Mouse (Mus musculus) heart, postnatal 10 days (tissue): Measurements from ENCODE around the gene Fbxl20. TPM values are rescaled to one million over a fixed set of nuclear protein-coding genes. Genes with fewer than 3 reads are reported as not detected.
"Not testable (repeated sequence)": the region's sequence is repeated elsewhere in the genome, so short reads cannot be mapped to it uniquely, and the experiment has no call there.

Experiments
- DNase-seq, 2 experiments: peaks; one replicate each; pipeline ENCODE4 v3.0.0; 2021
- intact Hi-C: fragments of 180-260 bp; cut with DNase I; formaldehyde crosslinking; loops from one replicate; pipeline ENCODE4 v1.15.1; 2025
- total RNA-seq, 2 experiments: library from RNA; stranded (reverse); gene quantifications; 2 replicates each; pipeline ENCODE4 v1.2.3; 2021

The Fbxl20 gene
- 10 to 100 TPM; 21.0 to 27.6 TPM for total RNA-seq

DNA sequence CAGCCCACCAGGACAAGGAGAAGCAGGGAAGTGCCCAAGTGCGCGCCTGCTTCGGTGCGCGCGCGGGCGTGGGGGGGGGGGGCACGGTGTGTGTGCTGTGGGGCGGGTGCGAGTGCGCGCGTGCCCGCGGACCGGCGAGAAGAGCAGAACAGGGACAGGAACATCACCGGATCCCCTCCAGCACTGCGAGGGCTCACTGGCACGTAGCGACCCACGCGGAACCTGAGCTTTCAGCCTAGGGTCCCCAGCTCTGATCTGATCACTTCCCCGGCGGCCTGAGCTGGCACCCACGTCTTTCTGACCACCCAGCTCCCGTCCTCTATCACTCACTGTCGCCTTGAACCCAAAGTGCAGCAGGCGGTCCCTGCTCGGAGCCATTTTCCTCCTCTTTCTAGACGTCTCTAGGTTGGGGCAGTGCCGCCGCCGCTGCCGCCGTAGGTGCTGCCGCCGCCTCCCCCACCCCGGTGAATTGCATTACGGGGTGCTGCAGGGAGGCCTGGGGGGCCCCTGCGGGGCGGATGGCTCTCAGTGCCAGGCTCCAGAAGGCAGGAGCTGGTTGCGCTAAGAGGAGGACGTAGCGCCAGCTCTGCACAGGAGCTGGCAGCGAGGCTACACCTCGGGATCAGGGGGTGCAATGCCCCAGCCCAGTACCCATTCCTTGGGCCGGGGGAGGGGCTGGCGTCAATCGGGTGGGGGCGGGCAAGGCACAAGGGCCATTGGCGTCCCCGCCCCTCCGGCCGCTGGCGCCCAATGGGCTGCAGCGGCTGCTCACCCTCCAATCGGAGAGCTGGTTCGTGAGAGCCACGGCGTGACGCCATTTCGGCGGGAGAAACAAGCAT, at the start of gene Fbxl20:
Fbxl20 (minus strand) TSS at position 618 of the 839 bp plus-strand sequence.
- DNase-seq: peak; percentile 93 to 95
- intact Hi-C loops: loop anchor here (2.0 kb wide), 2 partner anchors 35 to 121 kb away; no protein-coding TSS in a partner anchor

DNA sequence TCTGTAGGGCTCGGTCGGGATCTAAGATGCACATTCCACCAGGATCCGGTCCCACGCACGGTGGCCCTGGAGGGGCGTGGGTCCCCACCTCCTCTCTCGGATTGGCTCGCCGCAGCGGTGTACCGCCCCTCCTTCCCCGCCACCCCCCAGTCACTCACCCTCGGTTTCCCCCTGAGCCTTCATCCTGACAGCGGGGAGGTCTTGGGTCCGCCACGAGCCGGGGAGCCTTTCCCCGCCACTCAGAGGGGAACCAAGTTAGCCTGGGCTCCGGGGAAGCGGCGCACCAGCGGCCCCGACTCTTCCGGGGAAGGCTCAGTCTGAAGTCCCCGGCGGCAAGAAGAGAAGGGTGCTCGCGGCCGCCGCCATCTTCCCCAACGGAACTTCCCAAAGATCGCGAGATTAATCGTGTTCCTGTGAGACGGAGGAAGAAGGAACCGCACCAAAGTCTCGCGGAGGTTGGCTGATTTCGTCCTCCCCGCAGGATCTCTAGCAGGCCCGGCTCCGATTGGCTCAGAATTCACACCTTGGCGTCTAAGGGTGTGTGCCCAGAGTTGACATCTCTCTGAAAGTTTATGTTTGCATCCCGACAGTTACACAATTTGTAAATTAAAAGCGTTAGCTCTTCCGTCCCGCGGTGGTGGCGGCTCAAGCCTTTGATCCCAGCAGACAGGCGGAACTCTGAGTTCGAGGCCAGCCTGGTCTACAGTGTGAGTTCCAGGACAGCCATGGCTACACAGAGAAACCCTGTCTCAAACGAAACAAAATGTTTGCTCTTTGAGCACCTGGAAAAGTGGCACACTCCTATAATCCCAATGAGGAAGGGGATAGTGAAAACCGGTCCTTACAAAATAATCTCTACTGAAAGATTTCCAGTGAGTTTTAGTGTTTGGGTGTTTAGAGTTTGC, 43.0 kb upstream of the Fbxl20 start, which contains the start of gene Med1:
Med1 (minus strand) TSS at position 393 of the 905 bp plus-strand sequence.
- DNase-seq: peak; percentile 95 to 96
- intact Hi-C loops: no loop called here

DNA sequence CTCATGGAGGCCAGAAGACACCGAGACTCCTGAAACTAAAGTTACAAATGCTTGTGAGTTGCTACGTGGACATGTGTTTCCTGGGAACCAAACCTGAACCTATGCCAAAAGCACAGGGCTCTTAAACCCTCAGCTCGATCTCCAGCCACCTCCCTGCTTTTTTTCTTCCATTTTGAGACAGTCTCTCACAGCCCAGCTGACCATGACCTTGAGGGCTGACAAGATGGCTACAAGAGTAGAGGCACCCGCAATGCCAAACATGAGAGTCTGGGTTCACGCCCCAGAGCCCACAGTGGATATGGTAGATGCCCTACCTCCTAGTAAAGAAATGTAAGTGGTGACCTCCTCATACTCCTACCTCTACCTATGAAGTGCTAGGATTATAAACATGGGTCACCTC, 40.6 kb upstream of the Fbxl20 start:
- intact Hi-C loops: no loop called here
- DNase-seq: peak in 1 of 2 experiments; percentile 15

- DNase-seq: no peak
- intact Hi-C loops: no loop called here
Observed at GRCm38 (mm10) chr11:98187640-98188395, 37.6 kb upstream of the Fbxl20 start.

- DNase-seq, intact Hi-C loops: not testable (repeated sequence)
Observed at GRCm38 (mm10) chr11:98182149-98182548, 31.9 kb upstream of the Fbxl20 start.

DNA sequence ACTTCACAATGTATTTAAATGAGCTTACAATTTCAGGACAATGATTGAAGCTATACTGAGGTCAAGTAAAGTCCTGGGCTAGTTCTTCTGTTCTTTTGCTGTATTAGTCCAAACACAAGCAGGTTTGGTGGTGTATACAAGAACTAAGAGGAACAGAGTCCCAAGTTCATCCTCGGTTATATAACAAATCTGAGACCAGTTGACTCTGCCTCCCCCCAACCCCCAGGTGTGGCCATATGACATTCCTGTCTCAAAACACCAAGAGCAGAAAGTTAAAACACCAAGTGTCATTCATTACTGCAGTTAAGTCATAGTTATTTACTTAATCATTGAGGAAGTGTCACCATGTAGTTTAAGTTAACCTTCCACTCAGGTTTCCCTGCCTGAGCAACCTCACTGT, 18.2 kb upstream of the Fbxl20 start:
- intact Hi-C loops: loop anchor here (5.0 kb wide), 1 partner anchor 64 kb away; no protein-coding TSS in a partner anchor
- no peak for DNase-seq

DNA sequence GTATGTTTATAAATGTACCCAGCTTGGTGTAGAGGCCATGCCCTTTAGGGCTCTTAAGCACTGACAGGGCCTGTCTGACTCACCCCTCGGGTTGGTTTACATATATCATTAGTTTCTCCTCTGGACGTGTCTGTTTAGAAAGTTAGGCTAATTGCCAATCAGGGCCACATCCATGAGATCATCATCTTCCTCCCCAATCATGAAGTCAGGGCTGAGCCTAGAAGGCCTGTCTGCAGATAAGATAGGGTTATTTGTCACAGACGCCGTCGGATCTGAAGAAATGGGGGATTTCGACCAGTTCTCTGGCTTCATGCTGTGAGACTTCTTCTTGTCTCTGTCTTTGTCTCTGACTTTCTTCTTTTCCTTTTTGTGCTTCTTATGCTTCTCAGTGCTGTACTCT, 4.9 kb upstream of the Fbxl20 start:
- intact Hi-C loops: no loop called here
- DNase-seq: no peak

DNA sequence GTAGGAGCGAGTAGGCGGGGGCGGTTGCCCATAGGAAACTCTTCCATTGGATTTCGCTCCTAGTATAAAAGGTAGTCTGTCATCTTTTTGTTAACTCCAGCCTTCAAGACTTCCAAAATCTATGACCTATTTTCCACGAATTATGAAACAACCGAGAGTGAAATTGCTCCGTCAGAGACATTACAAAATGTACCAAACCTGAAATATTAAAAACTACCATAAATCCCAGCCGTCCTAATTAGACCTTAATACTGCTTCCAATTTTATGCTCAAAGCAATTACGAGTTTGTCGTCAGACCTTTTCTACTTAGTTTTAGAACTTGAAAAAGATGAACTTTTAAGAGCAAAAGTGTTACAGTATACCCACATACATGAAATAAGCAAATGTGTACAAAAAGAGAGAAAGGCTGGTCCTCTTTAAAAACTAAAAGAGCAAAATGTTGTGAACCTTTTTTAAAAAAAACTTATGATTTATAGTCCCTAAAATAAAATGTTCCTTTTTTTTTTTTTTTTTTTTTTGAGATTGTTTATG, 488 bp upstream of the Fbxl20 start:
- no peak for DNase-seq
- intact Hi-C loops: no loop called here

GRCm38 (mm10) chr11:98149304-98149750, 876 bp downstream of the Fbxl20 start:
- peak; percentile 96 to 97 for DNase-seq
- intact Hi-C loops: loop anchor here (2.0 kb wide), 2 partner anchors 35 to 121 kb away; no protein-coding TSS in a partner anchor

GRCm38 (mm10) chr11:98148551-98149301, 1.5 kb downstream of the Fbxl20 start:
- DNase-seq: peak; percentile 56 to 69
- intact Hi-C loops: loop anchor here (2.0 kb wide), 2 partner anchors 34 to 120 kb away; no protein-coding TSS in a partner anchor

GRCm38 (mm10) chr11:98145856-98146255, 4.3 kb downstream of the Fbxl20 start:
- no peak for DNase-seq
- intact Hi-C loops: no loop called here

- DNase-seq: no peak
- intact Hi-C loops: no loop called here
Observed at GRCm38 (mm10) chr11:98142545-98142944, 7.7 kb downstream of the Fbxl20 start.

- DNase-seq: no peak
- intact Hi-C loops: no loop called here
Observed at GRCm38 (mm10) chr11:98138894-98139293, 11.3 kb downstream of the Fbxl20 start.

- no peak for DNase-seq
- intact Hi-C loops: no loop called here
Observed at GRCm38 (mm10) chr11:98137836-98138235, 12.4 kb downstream of the Fbxl20 start.

DNA sequence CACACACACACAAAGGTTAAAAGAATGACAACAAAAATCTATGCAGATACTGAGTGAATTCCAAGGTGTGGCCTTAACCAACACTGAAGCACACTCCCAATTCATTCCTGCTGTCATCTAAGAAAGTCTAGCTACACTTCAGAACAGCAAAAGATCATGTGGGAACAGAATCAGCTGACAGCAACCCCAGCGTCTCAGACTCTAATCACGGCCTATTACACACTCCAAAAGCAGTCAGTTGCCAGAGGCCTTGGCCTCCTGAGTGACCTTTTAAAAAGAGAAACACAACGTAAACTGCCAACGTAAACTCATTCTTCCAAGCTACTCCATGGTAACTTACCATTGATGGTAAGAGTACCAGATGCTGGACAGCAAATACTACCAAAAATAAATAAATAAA, 15.3 kb downstream of the Fbxl20 start:
- intact Hi-C loops: no loop called here
- peak; percentile 26 to 32 for DNase-seq

GRCm38 (mm10) chr11:98123424-98123823, 26.8 kb downstream of the Fbxl20 start:
- intact Hi-C loops: no loop called here

DNA sequence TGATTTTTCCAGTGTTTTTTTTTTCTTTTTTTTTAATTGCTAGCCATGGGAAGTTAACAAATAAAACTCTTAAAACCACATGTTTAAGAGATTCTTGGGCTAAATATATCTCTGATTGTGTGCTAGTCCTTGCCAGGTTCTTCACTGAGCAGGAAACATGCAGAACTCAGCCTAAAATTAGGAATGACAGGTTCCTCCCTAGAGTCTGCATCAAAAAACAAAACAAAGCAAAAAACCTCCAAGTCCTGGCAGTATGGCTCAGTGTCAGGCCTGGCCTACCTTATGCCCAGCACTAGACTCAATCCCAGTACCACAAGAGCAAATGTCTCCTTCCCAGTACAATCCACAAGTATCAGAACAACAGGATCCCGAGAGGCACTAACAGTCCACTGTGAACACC, 35.8 kb downstream of the Fbxl20 start:
- peak; percentile 19 to 36 for DNase-seq
- intact Hi-C loops: loop anchor here (2.0 kb wide), 1 partner anchor 34 kb away; no protein-coding TSS in a partner anchor

More at GRCm38 (mm10) chr11:98123424-98123823, 26.8 kb downstream of the Fbxl20 start:
- DNase-seq: no peak

GRCm38 (mm10) chr11:98113504-98113903, 36.7 kb downstream of the Fbxl20 start:
- intact Hi-C loops: no loop called here
- peak in 1 of 2 experiments; percentile 24 for DNase-seq

- no peak for DNase-seq
- intact Hi-C loops: no loop called here
Observed at GRCm38 (mm10) chr11:98109706-98110105, 40.5 kb downstream of the Fbxl20 start.
